Mouse (Mus musculus) spleen, adult 2 months (tissue): ENCODE measurements around the gene Grhl1. TPM values are rescaled to one million over a fixed set of nuclear protein-coding genes. Genes with fewer than 3 reads are reported as not detected.

Experiments used
- DNase-seq, 2 experiments: peaks; one replicate each; pipeline versions ENCODE4 v3.0.0 to v3.0.0-alpha.2; 2012 to 2021; ENCODE audit warnings: low spot score in 2 of 2, low read depth in 1 of 2
- H3K27ac ChIP-seq: fragments of 200-500 bp; 2 replicates; pipeline ENCODE4 v1.5.1; 2012; ENCODE audit warnings: low read length, inconsistent platforms; ENCODE audit not compliant: insufficient read depth
- H3K27me3 ChIP-seq: fragments of 200-500 bp; 2 replicates; pipeline ENCODE4 v1.6.1; 2012; ENCODE audit warnings: mild to moderate bottlenecking, moderate library complexity, low read length, inconsistent platforms; ENCODE audit not compliant: control insufficient read depth, insufficient read depth
- H3K36me3 ChIP-seq: fragments of 200-500 bp; 2 replicates; pipeline ENCODE4 v1.6.1; 2012; ENCODE audit warnings: mild to moderate bottlenecking, low read length, inconsistent platforms; ENCODE audit not compliant: control insufficient read depth, insufficient read depth
- H3K4me1 ChIP-seq: fragments of 200-500 bp; 2 replicates; pipeline ENCODE4 v1.6.1; 2011; ENCODE audit warnings: inconsistent platforms; ENCODE audit not compliant: control insufficient read depth, insufficient read depth, insufficient read length
- H3K4me3 ChIP-seq: fragments of 200-500 bp; 2 replicates; pipeline ENCODE4 v1.5.1; 2011; ENCODE audit warnings: mild to moderate bottlenecking, inconsistent platforms; ENCODE audit not compliant: insufficient read depth, insufficient read length; ENCODE audit errors: extremely low read depth
- CTCF ChIP-seq: fragments of 200-500 bp; IDR thresholded peaks from 2 replicates; pipeline ENCODE4 v1.5.1; 2011; ENCODE audit warnings: mild to moderate bottlenecking, inconsistent platforms; ENCODE audit not compliant: insufficient read depth, insufficient read length, insufficient replicate concordance; ENCODE audit errors: extremely low read depth
- POLR2A ChIP-seq: fragments of 200-500 bp; IDR thresholded peaks from 2 replicates; pipeline ENCODE4 v1.6.1; 2011; ENCODE audit warnings: low read depth, low read length, inconsistent platforms
- WGBS: fragments of 180-500 bp; shearing (Covaris S2); methylation state at CpG from one replicate; pipeline ENCODE4 v1.1.7; 2018; 5-methylcytosine and 5-hydroxymethylcytosine counted together
- polyA plus RNA-seq: library from polyadenylated mRNA; depleted of rRNA; stranded (reverse); fragments of >200 nt; gene quantifications from 2 replicates; pipeline ENCODE4 v1.2.3, GENCODE M21; 2012

Grhl1 gene
- polyA plus RNA-seq, 1 experiment: 0.35 TPM

DNA sequence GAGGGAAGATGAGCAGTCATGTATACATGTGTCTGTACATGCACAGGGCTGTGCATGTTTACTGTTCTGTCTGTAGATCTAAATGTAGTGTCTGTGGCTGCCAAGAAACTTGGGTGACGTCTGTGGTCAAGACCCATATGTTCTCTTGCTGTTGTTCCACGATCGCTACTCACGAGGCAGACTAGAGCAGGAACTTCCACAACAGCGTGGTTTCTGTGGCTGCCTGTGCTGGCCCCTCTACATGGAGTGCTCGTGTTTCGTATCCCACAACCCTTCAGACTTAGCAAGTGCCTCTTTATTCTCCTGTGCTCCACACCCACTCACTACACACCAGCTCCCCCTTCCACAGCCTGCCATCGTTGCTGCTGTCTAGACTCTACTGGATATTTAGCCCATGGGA, 24.4 kb upstream of the Grhl1 start:
- no peak for DNase-seq
- Histone ChIP-seq H3K4me3 (no peak overlapping the region), H3K36me3 (peaks cover 17% of the 10 kb centered on the region), H3K4me1 (no peaks in the 10 kb centered on the region), H3K27me3 (no peaks in the 10 kb centered on the region), H3K27ac (no peak overlapping the region)
- 75% methylated on average over 8 of the region's 8 CpGs for WGBS
- TF ChIP-seq CTCF (no peak), POLR2A (no peak)

DNA sequence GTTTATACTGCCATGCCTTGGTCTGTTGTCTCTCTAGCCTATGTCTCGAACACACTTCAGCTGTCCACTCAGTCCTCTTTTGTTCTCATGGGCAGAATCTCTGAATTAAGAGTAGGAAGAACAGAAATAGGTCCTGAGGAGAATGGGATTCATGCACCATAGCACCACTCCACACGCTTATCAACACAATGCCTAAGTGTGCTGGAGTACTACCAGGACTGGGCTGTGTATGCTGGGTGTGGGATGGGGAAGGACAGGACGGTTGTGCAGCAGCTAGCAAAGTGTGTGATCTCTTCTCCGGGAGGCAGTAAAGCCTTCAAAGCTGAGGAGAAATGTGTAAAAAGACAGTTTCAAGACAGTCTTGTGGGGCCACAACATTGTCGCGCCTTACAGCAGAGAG, 23.2 kb upstream of the Grhl1 start:
- Histone ChIP-seq H3K36me3 (peaks cover 18% of the 10 kb centered on the region), H3K27ac (no peak overlapping the region), H3K4me1 (no peaks in the 10 kb centered on the region), H3K4me3 (no peak overlapping the region), H3K27me3 (no peaks in the 10 kb centered on the region)
- DNase-seq: no peak
- 90% methylated on average over 6 of the region's 6 CpGs for WGBS
- no peak for TF ChIP-seq CTCF

- no peaks in the 10 kb centered on the region for H3K27me3 ChIP-seq
- no peak for TF ChIP-seq POLR2A
- no peak for TF ChIP-seq CTCF
- WGBS: 83% methylated on average over 2 of the region's 2 CpGs
- DNase-seq: no peak
- H3K4me1 ChIP-seq: no peaks in the 10 kb centered on the region
- H3K36me3 ChIP-seq: peaks cover 17% of the 10 kb centered on the region
- H3K4me3 ChIP-seq: no peak overlapping the region
- H3K27ac ChIP-seq: no peak overlapping the region
Observed at GRCm38 (mm10) chr12:24552531-24552930, 19.6 kb upstream of the Grhl1 start.

DNA sequence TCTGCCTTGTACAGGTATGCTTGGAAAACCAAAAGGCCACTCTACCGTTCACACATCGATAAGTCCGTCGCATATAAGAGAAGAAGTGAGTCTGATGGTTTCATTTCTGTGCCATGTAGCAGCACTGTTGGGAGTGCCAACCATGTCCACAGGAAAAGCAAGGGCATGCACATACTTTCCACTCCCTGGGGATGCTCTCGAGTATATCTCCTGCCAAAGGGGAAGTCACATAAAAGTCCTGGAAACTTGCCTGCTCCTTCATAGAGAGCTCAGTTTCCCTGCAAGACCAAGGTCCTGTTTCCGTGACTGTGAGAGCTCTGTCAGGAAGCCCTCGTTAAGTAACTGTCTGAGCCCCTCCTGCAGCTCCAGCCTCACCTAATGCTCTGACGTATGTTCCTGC, 16.1 kb upstream of the Grhl1 start:
- WGBS: 86% methylated on average over 8 of the region's 8 CpGs
- Histone ChIP-seq H3K4me3 (no peak overlapping the region), H3K27me3 (no peaks in the 10 kb centered on the region), H3K27ac (no peak overlapping the region), H3K36me3 (peaks cover 6% of the 10 kb centered on the region; the same call in 1 of the 2 replicates), H3K4me1 (no peaks in the 10 kb centered on the region)
- no peak for TF ChIP-seq CTCF
- no peak for TF ChIP-seq POLR2A
- DNase-seq: no peak

DNA sequence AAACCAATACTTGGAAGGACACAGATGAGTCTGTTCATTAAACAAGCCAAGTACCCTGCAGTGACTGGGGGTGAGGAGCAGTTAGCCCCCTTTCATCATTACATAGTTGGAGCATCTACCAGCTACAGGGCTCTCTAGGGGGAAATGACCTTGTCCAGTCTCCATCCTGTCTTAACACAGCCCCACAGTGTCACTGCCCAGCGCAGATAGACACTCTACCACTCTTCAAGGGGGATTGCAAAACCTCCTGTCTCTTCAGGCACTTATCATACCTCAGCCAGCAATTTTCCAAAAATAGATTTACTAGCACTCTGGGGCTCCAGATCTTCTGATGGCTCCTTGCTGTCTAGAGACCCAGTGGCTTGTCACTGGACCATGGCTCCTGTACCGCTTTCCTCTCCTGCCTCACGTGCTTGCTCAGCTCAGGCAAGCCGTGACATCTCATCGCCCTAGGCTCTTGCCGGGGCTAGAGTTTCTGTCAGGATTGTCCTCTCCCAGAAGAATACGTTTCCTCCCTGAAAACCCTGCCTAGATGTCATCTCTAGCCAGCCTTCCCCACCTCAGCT, 8.6 kb upstream of the Grhl1 start:
- WGBS: 86% methylated on average over 7 of the region's 7 CpGs
- no peak overlapping the region for H3K4me3 ChIP-seq
- no peaks in the 10 kb centered on the region for H3K27me3 ChIP-seq
- no peak for DNase-seq
- no peak overlapping the region for H3K27ac ChIP-seq
- TF ChIP-seq POLR2A (no peak), CTCF (no peak)
- H3K4me1 ChIP-seq: no peaks in the 10 kb centered on the region
- H3K36me3 ChIP-seq: no peaks in the 10 kb centered on the region; the same call in 1 of the 2 replicates

- DNase-seq: no peak
- no peaks in the 10 kb centered on the region for H3K36me3 ChIP-seq
- no peaks in the 10 kb centered on the region for H3K27me3 ChIP-seq
- WGBS: 72% methylated on average over 6 of the region's 6 CpGs
- H3K4me1 ChIP-seq: no peaks in the 10 kb centered on the region
- no peak overlapping the region for H3K27ac ChIP-seq
- TF ChIP-seq POLR2A (no peak), CTCF (no peak)
- H3K4me3 ChIP-seq: no peak overlapping the region
Observed at GRCm38 (mm10) chr12:24565311-24565710, 6.8 kb upstream of the Grhl1 start.

GRCm38 (mm10) chr12:24567606-24568005, 4.5 kb upstream of the Grhl1 start:
- WGBS: 72% methylated on average over 3 of the region's 3 CpGs
- no peaks in the 10 kb centered on the region for H3K27me3 ChIP-seq
- no peak for DNase-seq
- H3K4me1 ChIP-seq: peaks cover 2% of the 10 kb centered on the region; the same call in 1 of the 2 replicates
- no peak overlapping the region for H3K27ac ChIP-seq
- no peak overlapping the region for H3K4me3 ChIP-seq
- no peak for TF ChIP-seq POLR2A
- TF ChIP-seq CTCF: no peak
- H3K36me3 ChIP-seq: no peaks in the 10 kb centered on the region
